Mouse (Mus musculus) left cerebral cortex, adult 9 months (tissue): Measurements from ENCODE around the gene Olfr1445.

Experiments
- DNase-seq, 2 experiments: peaks; one replicate each; pipeline ENCODE4 v3.0.0; 2022; ENCODE audit warnings: low spot score in 2 of 2

The Olfr1445 gene

DNA sequence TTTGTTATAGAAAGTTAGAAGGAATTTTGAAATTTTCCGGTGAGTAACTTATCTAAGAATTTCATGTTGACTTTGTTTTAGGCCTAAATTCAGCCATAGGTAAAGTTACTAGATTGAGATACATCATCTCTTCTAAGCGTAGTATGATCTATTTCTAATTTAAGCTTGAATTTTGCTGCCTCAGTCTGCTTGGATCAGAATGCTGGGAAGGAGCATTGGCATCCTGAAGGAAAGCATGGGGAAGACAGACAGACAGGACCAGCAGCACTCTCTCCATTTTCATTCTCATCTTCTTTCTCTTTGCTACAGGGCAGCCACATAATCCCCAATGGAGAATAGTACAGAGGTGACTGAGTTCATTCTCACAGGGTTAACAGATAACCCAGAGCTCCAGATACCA, at the start of gene Olfr1445:
TSS of gene Olfr1445 (plus strand) at position 301 of the 400 bp plus-strand sequence.
- DNase-seq = no peak

GRCm38 (mm10) chr19:12838507-12838906, 45.1 kb upstream of the Olfr1445 start:
- no peak for DNase-seq

- no peak for DNase-seq
Observed at GRCm38 (mm10) chr19:12846382-12846781, 37.3 kb upstream of the Olfr1445 start, which contains the start of gene Gm5244. Gene Gm5244 (plus strand): TSS chr19:12846682.

GRCm38 (mm10) chr19:12856983-12857382, 26.7 kb upstream of the Olfr1445 start, which contains the start of gene Olfr1444:
Gene Olfr1444 (plus strand): TSS chr19:12857283.
- DNase-seq = no peak

DNA sequence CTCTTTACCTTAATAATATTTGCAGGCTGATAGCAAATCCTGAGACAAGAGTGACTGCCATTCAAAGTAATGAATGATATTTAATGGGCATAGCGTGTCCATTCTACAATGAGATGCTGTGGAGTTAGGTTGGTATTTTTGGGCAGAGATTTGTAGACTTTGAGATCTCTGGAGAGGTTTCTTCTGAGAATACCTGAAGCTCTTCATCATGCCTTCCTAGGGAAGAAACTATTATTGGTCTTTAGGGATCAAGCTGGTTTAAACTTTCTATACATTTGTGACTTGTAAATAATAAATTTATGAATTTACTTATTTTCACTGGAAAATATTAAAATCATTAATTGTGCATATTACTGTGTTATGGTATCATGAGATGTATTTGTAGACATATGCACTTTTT, 9.8 kb downstream of the Olfr1445 start, which contains the start of gene Olfr1446:
TSS of gene Olfr1446 (minus strand) at position 101 of the 400 bp plus-strand sequence.
- DNase-seq = no peak

DNA sequence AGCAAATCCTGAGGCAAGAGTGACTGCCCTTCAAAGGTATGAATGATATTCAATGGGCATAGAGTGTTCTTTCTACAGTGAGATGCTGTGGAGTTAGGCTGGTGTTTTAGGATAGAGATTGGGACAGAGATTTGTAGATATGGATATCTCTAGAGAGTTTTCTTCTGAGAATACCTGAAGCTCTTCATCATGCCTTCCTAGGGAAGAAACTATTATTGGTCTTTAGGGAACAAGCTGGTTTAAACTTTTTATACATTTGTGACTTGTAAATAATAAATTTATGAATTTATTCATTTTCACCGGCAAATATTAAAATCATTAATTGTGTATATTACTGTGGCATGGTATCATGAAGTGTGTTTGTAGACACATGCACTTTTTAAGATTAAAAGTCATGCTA, 20.0 kb downstream of the Olfr1445 start, which contains the start of gene Olfr1447:
TSS of gene Olfr1447 (minus strand) at position 101 of the 400 bp plus-strand sequence.
- DNase-seq = no peak

GRCm38 (mm10) chr19:12924319-12924718, 40.7 kb downstream of the Olfr1445 start, which contains the start of gene Olfr1448:
Gene Olfr1448 (minus strand): TSS chr19:12924419.
- DNase-seq = no peak

DNA sequence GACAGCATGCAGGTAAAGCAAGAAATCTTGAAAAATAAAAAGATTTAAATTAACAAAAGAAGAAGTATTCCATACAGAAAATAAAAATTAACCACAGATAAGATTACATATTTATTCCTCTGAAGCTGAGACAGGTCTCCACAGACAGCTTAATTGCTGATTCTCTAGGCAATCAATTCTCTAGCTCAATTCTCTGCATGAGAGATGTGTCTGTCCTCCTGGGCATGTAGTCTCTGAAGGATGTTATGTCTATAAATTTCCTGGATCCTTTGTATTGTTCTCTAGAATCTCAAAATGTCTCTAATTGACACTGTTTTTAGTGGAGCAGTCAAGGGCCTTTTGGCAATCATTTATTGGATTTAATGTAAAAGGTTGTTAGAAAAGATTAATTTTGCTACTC, 46.9 kb downstream of the Olfr1445 start, which contains the start of gene Olfr1449:
TSS of gene Olfr1449 (plus strand) at position 301 of the 400 bp plus-strand sequence.
- no peak for DNase-seq
